Mouse (Mus musculus): Measurements from ENCODE around the gene Dnm1. TPM values are rescaled to one million over a fixed set of nuclear protein-coding genes. Genes with fewer than 3 reads are reported as not detected.
"Not testable (repeated sequence)": the region's sequence is repeated elsewhere in the genome, so short reads cannot be mapped to it uniquely, and the experiment has no call there.

Dnm1 gene
- polyA plus RNA-seq, 1 experiment from 2014 or later = 31.9 TPM

DNA sequence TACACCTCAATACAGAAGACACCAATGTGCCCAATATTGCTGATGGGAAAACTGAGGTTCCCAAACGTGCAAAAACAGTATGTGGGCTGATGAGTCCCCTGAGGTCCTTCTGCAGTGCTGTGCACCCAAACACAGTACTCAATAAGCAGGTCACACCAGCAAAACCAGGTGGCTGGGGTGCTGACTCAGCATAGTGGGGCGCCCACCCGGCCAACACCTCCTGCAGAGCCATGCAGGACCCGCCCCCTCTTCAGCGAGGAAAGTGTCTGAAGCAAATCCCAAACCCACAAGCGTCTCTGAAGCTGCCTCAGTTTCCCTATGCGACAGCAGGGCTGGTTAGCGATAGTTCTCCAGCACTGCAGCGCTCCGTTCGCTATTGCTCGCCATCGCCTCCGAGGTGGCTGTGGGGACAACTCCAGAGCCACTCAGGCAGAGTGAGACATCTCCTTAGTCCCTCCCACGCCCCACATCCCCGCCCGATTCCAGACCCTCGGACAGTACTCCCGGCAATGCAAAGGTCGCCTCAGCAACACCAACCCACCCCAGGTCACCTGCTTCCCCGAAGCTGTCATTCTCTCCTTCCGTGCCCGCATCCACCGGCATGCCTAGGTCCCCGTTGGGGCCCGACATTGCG is 28.1 kb upstream of the Dnm1 start:
- 1% methylated on average over 27 of the region's 27 CpGs for WGBS
- peak overlapping the region; percentile 97 for H3K4me2 ChIP-seq
- peak overlapping the region; percentile 69 for H3K4me3 ChIP-seq
- H3K27me3 ChIP-seq = no peaks in the 10 kb centered on the region
- peak overlapping the region; percentile 73 for H3K9ac ChIP-seq
- peaks cover 13% of the 10 kb centered on the region for H3K4me1 ChIP-seq
- no peaks in the 10 kb centered on the region for H3K9me3 ChIP-seq
- no peak for ATAC-seq (ENCODE audit: insufficient number of reproducible peaks, insufficient read depth, low FRiP score, low TSS enrichment, low read depth)
- no peak overlapping the region for H3K27ac ChIP-seq
- H3K36me3 ChIP-seq = peaks cover 35% of the 10 kb centered on the region

DNA sequence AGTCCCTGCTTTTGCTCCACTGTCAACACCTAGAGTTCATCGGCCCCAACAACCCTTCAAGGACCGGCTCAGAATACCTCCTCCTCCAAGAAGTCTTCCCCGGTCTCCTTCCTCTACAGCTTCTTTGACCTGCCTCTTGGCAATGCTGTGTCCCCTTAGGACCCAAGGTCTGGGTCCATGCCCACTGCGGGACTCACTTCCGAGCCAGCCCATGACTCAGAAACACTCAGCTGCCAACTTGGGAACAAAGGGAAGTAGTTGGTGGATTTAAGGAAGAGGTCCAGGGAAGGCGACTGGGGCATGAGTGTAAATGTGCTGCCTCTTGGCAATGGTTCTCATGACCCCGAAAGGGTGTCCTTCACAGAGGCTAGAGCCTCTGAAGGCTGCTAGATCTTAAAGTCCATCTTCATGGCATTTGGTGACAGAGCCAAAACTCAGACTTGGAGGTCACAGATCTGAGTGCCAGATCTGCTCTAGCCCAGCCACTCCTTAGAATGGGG is 26.9 kb upstream of the Dnm1 start:
- no peak overlapping the region for H3K9ac ChIP-seq
- WGBS = 90% methylated on average over 7 of the region's 7 CpGs
- H3K36me3 ChIP-seq = peaks cover 47% of the 10 kb centered on the region
- H3K27me3 ChIP-seq = no peaks in the 10 kb centered on the region
- ATAC-seq (ENCODE audit: insufficient number of reproducible peaks, insufficient read depth, low FRiP score, low TSS enrichment, low read depth) = no peak
- peaks cover 13% of the 10 kb centered on the region for H3K4me1 ChIP-seq
- no peak overlapping the region for H3K4me3 ChIP-seq
- H3K9me3 ChIP-seq = no peaks in the 10 kb centered on the region
- no peak overlapping the region for H3K27ac ChIP-seq
- no peak overlapping the region for H3K4me2 ChIP-seq

GRCm38 (mm10) chr2:32376963-32377362 is 23.8 kb upstream of the Dnm1 start:
- Histone ChIP-seq H3K9ac (no peak overlapping the region), H3K27me3 (no peaks in the 10 kb centered on the region), H3K9me3 (no peaks in the 10 kb centered on the region), H3K4me1 (peaks cover 8% of the 10 kb centered on the region), H3K4me2 (no peak overlapping the region), H3K36me3 (peaks cover 74% of the 10 kb centered on the region), H3K4me3 (no peak overlapping the region), H3K27ac (no peak overlapping the region)
- no peak for ATAC-seq (ENCODE audit: insufficient number of reproducible peaks, insufficient read depth, low FRiP score, low TSS enrichment, low read depth)
- WGBS = 95% methylated on average over 10 of the region's 10 CpGs

DNA sequence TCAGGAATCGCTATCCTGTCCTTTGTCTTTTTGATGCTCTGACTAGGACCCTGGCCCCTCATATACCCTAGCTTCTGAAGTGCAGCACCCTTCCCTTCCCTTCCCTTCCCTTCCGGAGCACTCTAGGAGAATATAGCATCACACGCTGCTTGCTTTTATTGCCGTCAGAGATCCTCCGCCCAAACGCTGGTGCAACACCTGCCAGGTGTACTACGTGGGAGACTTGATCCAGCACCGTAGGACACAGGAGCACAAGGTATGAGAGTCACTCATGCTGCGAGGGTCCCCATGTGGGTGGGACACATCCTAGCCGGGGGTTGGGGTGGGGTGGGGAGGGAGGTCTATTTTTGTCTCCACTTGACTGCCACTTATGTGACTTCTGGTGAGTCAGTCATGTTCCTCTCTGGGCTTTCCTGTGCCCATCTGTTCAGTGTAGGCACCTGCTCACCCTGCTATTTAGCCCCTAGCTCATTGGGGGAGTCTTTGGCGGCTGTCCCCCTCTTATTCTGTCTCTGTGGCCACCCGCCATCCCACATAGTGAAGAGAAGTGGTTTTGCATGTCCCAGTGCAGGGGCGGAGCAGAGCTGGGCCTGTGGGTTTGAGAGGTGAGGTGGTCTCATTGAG is 22.3 kb upstream of the Dnm1 start:
- Histone ChIP-seq H3K9me3 (no peaks in the 10 kb centered on the region), H3K36me3 (peaks cover 90% of the 10 kb centered on the region), H3K4me3 (no peak overlapping the region), H3K4me2 (no peak overlapping the region), H3K27me3 (no peaks in the 10 kb centered on the region), H3K27ac (no peak overlapping the region), H3K4me1 (no peaks in the 10 kb centered on the region), H3K9ac (no peak overlapping the region)
- 90% methylated on average over 13 of the region's 13 CpGs for WGBS
- ATAC-seq (ENCODE audit: insufficient number of reproducible peaks, insufficient read depth, low FRiP score, low TSS enrichment, low read depth) = no peak

GRCm38 (mm10) chr2:32374191-32374590 is 21.1 kb upstream of the Dnm1 start:
- Histone ChIP-seq H3K4me1 (no peaks in the 10 kb centered on the region), H3K27me3 (no peaks in the 10 kb centered on the region), H3K9ac (no peak overlapping the region; the same call in 1 of the 2 replicates), H3K4me3 (no peak overlapping the region), H3K27ac (no peak overlapping the region), H3K4me2 (no peak overlapping the region), H3K36me3 (peaks cover 96% of the 10 kb centered on the region), H3K9me3 (no peaks in the 10 kb centered on the region)
- 79% methylated on average over 10 of the region's 10 CpGs for WGBS
- no peak for ATAC-seq (ENCODE audit: insufficient number of reproducible peaks, insufficient read depth, low FRiP score, low TSS enrichment, low read depth)

DNA sequence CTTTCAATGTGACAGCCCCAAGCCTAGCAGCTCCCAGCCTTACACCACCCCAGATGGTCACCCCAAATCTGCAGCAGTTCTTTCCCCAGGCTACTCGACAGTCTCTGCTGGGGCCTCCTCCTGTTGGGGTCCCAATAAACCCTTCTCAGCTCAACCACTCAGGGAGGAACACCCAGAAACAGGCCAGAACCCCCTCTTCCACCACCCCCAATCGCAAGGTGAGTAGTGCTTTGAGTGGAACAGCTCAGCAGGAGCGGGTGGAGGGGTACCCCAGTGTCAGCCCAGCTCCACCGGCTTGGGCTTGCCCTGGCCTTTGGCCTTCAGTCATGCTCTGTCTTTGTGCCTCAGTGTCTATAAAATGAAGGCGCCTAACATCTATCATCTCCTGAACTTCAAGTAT is 14.2 kb upstream of the Dnm1 start:
- peaks cover 11% of the 10 kb centered on the region for H3K4me1 ChIP-seq
- no peak overlapping the region for H3K4me2 ChIP-seq
- H3K36me3 ChIP-seq = peaks cover 75% of the 10 kb centered on the region
- ATAC-seq (ENCODE audit: insufficient number of reproducible peaks, insufficient read depth, low FRiP score, low TSS enrichment, low read depth) = no peak
- no peaks in the 10 kb centered on the region for H3K9me3 ChIP-seq
- H3K4me3 ChIP-seq = no peak overlapping the region
- 95% methylated on average over 5 of the region's 5 CpGs for WGBS
- H3K9ac ChIP-seq = no peak overlapping the region
- H3K27ac ChIP-seq = no peak overlapping the region
- no peaks in the 10 kb centered on the region for H3K27me3 ChIP-seq

DNA sequence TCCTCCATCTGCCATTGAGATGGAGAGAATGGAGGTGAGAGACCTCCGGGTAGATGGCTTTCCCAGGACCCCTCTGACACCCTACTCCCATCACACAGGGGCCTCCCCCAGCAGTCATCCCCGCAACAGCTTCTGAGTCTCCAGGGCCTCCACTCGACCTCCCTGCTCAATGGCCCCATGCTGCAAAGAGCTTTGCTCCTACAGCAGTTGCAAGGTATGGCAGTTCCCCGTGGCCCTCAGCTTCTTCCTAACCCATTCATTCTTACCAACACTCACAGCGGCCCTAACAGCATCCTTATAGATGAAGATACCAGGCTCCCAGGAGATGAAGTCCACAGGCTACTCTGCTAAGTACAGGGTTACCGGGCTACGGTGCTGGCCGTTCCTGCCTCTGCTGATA is 11.0 kb upstream of the Dnm1 start:
- H3K27ac ChIP-seq = no peak overlapping the region
- peaks cover 43% of the 10 kb centered on the region for H3K36me3 ChIP-seq
- H3K9me3 ChIP-seq = no peaks in the 10 kb centered on the region
- ATAC-seq (ENCODE audit: insufficient number of reproducible peaks, insufficient read depth, low FRiP score, low TSS enrichment, low read depth) = no peak
- peaks cover 9% of the 10 kb centered on the region for H3K27me3 ChIP-seq
- H3K4me2 ChIP-seq = peak overlapping the region; percentile 77
- peak overlapping the region; percentile 86 for H3K4me3 ChIP-seq
- WGBS = 85% methylated on average over 8 of the region's 8 CpGs
- H3K9ac ChIP-seq = peak overlapping the region; percentile 92
- H3K4me1 ChIP-seq = peaks cover 26% of the 10 kb centered on the region

DNA sequence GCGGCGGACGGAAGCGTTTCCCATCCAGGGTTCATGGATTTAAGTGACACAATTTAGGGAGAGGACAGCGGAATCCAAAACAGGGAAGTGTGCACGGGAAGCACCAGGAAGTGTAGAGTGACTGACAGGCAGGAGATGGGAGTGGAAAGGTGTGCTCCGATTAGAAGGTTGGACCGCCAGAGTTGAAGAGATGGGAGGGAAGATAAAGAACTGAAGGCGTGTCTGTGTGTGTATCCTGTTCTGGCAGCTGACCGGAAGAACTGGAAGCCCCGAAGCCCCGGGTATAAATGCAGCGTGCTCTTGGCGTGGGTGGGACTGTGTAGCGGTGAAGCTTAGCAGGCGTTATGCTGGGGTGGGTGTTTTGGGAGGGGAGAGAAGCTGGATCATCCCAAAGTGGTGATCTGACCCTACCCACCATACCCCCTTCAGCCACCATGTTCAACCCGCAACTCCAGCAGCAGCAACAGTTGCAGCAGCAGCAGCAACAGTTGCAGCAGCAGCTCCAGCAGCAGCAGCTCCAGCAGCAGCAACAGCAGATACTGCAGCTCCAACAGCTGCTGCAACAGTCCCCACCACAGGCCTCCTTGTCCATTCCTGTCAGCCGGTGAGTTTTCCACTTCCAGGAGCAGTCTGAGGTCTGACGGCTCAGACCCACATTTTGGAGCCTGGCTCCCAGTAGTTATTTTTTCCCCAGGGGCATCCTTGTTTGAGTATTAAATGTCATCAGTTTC is 10.4 kb upstream of the Dnm1 start:
- H3K4me3 ChIP-seq = peak overlapping the region; percentile 86
- WGBS = 5% methylated on average over 19 of the region's 19 CpGs
- H3K4me2 ChIP-seq = peak overlapping the region; percentile 77
- peak overlapping the region; percentile 89 for H3K27ac ChIP-seq
- H3K36me3 ChIP-seq = peaks cover 41% of the 10 kb centered on the region
- ATAC-seq (ENCODE audit: insufficient number of reproducible peaks, insufficient read depth, low FRiP score, low TSS enrichment, low read depth) = 0 out of 2 replicates have a peak, but pooled peaks have one; percentile 3
- H3K27me3 ChIP-seq = peaks cover 9% of the 10 kb centered on the region
- H3K9ac ChIP-seq = peak overlapping the region; percentile 92
- H3K4me1 ChIP-seq = peaks cover 26% of the 10 kb centered on the region
- no peaks in the 10 kb centered on the region for H3K9me3 ChIP-seq

DNA sequence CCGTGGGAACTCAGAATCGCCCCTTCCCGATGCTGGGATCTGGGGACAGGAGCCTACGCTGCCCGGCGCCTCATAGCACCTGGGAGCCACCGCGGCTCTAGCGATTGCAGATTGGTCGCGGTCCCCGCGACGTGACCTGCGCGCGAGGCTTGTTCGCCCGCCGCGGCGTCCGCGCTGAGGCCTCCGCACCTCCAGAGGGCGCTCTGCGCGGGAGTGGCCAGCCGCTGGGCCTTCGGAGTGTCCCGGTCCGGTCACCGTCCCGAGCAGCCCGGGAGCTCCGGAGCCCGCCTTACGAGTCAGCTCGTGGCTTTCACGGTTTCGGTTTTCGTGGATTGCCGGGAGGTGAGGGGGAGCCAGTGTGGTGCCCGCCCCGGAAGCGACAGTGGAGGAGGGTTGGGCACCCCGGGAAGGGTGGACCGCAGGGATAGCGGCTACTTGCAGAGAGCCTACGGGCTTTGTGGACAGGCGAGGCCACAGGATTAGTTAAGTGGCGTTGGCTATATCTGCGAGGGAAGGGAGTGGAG is 9.7 kb upstream of the Dnm1 start:
- ATAC-seq (ENCODE audit: insufficient number of reproducible peaks, insufficient read depth, low FRiP score, low TSS enrichment, low read depth) = peak; percentile 53; the same call in 1 of the 2 replicates

DNA sequence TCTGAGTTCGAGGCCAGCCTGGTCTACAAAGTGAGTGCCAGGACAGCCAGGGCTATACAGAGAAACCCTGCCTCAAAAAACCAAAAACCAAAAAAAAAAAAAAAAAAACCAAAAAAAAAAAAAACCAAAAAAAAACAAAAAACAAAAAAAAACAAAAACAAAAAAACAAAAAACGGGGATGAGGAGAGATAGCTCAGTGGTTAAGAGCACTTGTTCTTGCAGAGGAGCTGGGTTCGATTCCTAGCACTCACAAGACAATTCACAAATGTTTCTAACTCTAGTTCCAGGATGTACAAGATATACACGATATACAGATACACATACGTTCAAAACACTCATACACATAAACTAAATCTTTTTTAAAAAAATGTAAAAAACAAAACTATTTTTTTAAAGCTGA is 9.1 kb upstream of the Dnm1 start:
- H3K4me3 ChIP-seq = peak overlapping the region; percentile 86
- peak overlapping the region; percentile 89; the same call in 1 of the 2 replicates for H3K27ac ChIP-seq
- peaks cover 29% of the 10 kb centered on the region for H3K36me3 ChIP-seq
- peak overlapping the region; percentile 92 for H3K9ac ChIP-seq
- not testable (repeated sequence) for H3K9me3 ChIP-seq; H3K27me3 ChIP-seq; ATAC-seq (ENCODE audit: insufficient number of reproducible peaks, insufficient read depth, low FRiP score, low TSS enrichment, low read depth)
- 34% methylated on average over 5 of the region's 5 CpGs for WGBS
- H3K4me2 ChIP-seq = peak overlapping the region; percentile 77
- H3K4me1 ChIP-seq = peaks cover 26% of the 10 kb centered on the region

More for the DNA sequence above, 9.7 kb upstream of the Dnm1 start:
- peak overlapping the region; percentile 77 for H3K4me2 ChIP-seq
- H3K27me3 ChIP-seq = peaks cover 9% of the 10 kb centered on the region
- H3K9ac ChIP-seq = peak overlapping the region; percentile 92
- no peaks in the 10 kb centered on the region for H3K9me3 ChIP-seq
- H3K4me3 ChIP-seq = peak overlapping the region; percentile 86
- H3K4me1 ChIP-seq = peaks cover 26% of the 10 kb centered on the region
- peak overlapping the region; percentile 89 for H3K27ac ChIP-seq
- under 1% methylated on average over 48 of the region's 53 CpGs for WGBS
- H3K36me3 ChIP-seq = peaks cover 36% of the 10 kb centered on the region

DNA sequence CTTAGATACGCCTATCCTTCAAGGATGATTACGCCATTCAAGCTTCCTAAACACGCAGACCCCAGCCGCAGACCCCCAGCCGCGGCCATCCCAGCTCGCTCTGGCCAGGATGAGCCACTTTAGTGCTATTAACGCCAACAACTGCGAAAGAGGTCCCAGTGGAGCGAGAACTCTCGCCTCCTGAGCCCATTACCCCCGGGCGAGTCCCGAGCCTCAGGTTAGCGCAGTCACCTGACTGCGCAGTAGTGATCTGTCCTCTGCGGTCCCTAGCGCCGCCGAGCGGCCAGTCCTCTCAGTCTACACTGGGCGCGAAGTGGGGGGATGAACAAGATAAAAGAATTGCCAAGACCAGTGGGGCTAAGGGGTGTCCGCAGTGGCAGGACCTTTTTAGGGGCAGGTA is 8.3 kb upstream of the Dnm1 start:
- H3K27ac ChIP-seq = no peak overlapping the region
- H3K36me3 ChIP-seq = peaks cover 21% of the 10 kb centered on the region
- peak overlapping the region; percentile 38 for H3K4me3 ChIP-seq
- peak overlapping the region; percentile 73 for H3K4me2 ChIP-seq
- H3K27me3 ChIP-seq = peaks cover 9% of the 10 kb centered on the region
- 1% methylated on average over 24 of the region's 24 CpGs for WGBS
- H3K9me3 ChIP-seq = no peaks in the 10 kb centered on the region
- peak; percentile 66; the same call in 1 of the 2 replicates for ATAC-seq (ENCODE audit: insufficient number of reproducible peaks, insufficient read depth, low FRiP score, low TSS enrichment, low read depth)
- peak overlapping the region; percentile 66 for H3K9ac ChIP-seq
- peaks cover 26% of the 10 kb centered on the region for H3K4me1 ChIP-seq

All from embryonic facial prominence, embryonic 13.5 days (tissue).